Mouse (Mus musculus): ENCODE data around the gene Blzf1. TPM values are rescaled to one million over a fixed set of nuclear protein-coding genes. Genes with fewer than 3 reads are reported as not detected.

Gene Blzf1
- polyA plus RNA-seq (2017; shearing (Covaris generic)) = 15.1 TPM

GRCm38 (mm10) chr1:164307124-164307751 is at the start of gene Blzf1:
Gene Blzf1 (minus strand): TSS chr1:164307489.

GRCm38 (mm10) chr1:164303821-164304220 is 3.5 kb downstream of the Blzf1 start, which contains the start of gene Nme7:
Gene Nme7 (plus strand): TSS chr1:164304121.

GRCm38 (mm10) chr1:164275455-164275954 is 31.8 kb downstream of the Blzf1 start, which contains the start of gene Ccdc181:
Gene Ccdc181 (plus strand): TSS chr1:164275585.

GRCm38 (mm10) chr1:164248465-164249331 is 58.6 kb downstream of the Blzf1 start, which contains the start of gene Slc19a2:
Gene Slc19a2 (plus strand): TSS chr1:164249046.

Other genes starting within 250 kb of the Blzf1 start
- 730 TPM for gene Sell, start 245.5 kb downstream of the Blzf1 start, polyA plus RNA-seq (2017; shearing (Covaris generic))
- gene Selp, start 192.2 kb downstream of the Blzf1 start, polyA plus RNA-seq (2017; shearing (Covaris generic)) = 0.67 TPM
- gene F5, start 155.7 kb downstream of the Blzf1 start, polyA plus RNA-seq (2017; shearing (Covaris generic)) = not detected
- gene Slc19a2, start 58.4 kb downstream of the Blzf1 start, polyA plus RNA-seq (2017; shearing (Covaris generic)) = 8.1 TPM
- 2.3 TPM for gene Ccdc181, start 31.9 kb downstream of the Blzf1 start, polyA plus RNA-seq (2017; shearing (Covaris generic))
- gene Nme7, start 3.4 kb downstream of the Blzf1 start, polyA plus RNA-seq (2017; shearing (Covaris generic)) = 8.0 TPM
- gene Atp1b1, start 150.9 kb upstream of the Blzf1 start, polyA plus RNA-seq (2017; shearing (Covaris generic)) = 92.6 TPM

Measured in naive thymus-derived CD4-positive, alpha-beta T cell, adult 5 months (primary cell).